Mouse (Mus musculus) heart, embryonic 13.5 days (tissue): ENCODE measurements around the gene Syn3. TPM values are rescaled to one million over a fixed set of nuclear protein-coding genes. Genes with fewer than 3 reads are reported as not detected.
A peak's percentile ranks its signal among the peaks of the same experiment; 100 is the strongest.

Experiments
- ATAC-seq: fragments of 200-750 bp; cut with Nextera tagmentation; 2 replicates; pipeline ENCODE4 v1.8.0; 2017; ENCODE audit warnings: moderate TSS enrichment; ENCODE audit not compliant: insufficient number of reproducible peaks, low FRiP score, low TSS enrichment; ENCODE audit errors: extremely low read depth
- H3K27ac ChIP-seq: fragments of 300-500 bp; sonication (generic); replicated peaks from 2 replicates; pipeline ENCODE4 v1.5.1; 2015; ENCODE audit warnings: moderate library complexity, mild to moderate bottlenecking, inconsistent platforms
- H3K27me3 ChIP-seq: fragments of 300-500 bp; sonication (generic); replicated peaks from 2 replicates; pipeline ENCODE4 v1.6.1; 2015; ENCODE audit warnings: mild to moderate bottlenecking, inconsistent platforms
- H3K36me3 ChIP-seq: fragments of 300-500 bp; sonication (generic); 2 replicates; pipeline ENCODE4 v1.6.1; 2015; ENCODE audit warnings: mild to moderate bottlenecking, inconsistent platforms
- H3K4me1 ChIP-seq: fragments of 300-500 bp; sonication (generic); 2 replicates; pipeline ENCODE4 v1.6.1; 2015; ENCODE audit warnings: inconsistent platforms
- H3K4me2 ChIP-seq: fragments of 300-500 bp; sonication (generic); 2 replicates; pipeline ENCODE4 v1.6.1; 2015; ENCODE audit warnings: inconsistent platforms, mild to moderate bottlenecking, moderate library complexity
- H3K4me3 ChIP-seq: fragments of 300-500 bp; sonication (generic); 2 replicates; pipeline ENCODE4 v1.5.1; 2015; ENCODE audit warnings: moderate library complexity, mild to moderate bottlenecking, inconsistent platforms
- H3K9ac ChIP-seq: fragments of 300-500 bp; sonication (generic); 2 replicates; pipeline ENCODE4 v1.6.1; 2015; ENCODE audit warnings: inconsistent platforms, mild to moderate bottlenecking, moderate library complexity
- H3K9me3 ChIP-seq: fragments of 300-500 bp; sonication (generic); 2 replicates; pipeline ENCODE4 v1.6.1; 2016; ENCODE audit warnings: inconsistent platforms
- WGBS: fragments of 180-500 bp; shearing (Covaris S2); methylation state at CpG from one replicate; pipeline ENCODE4 v1.1.7; 2015; ENCODE audit warnings: mixed read lengths; 5-methylcytosine and 5-hydroxymethylcytosine counted together
- polyA plus RNA-seq: library from polyadenylated mRNA; unstranded; fragments of >200 nt; fragmentation: Nextera tagmentation; extraction: Ambion mirVana; gene quantifications from 2 replicates; pipeline ENCODE4 v1.2.1, GENCODE M21; 2015

The Syn3 gene
- polyA plus RNA-seq, 1 experiment from 2014 or later: 1.5 TPM

DNA sequence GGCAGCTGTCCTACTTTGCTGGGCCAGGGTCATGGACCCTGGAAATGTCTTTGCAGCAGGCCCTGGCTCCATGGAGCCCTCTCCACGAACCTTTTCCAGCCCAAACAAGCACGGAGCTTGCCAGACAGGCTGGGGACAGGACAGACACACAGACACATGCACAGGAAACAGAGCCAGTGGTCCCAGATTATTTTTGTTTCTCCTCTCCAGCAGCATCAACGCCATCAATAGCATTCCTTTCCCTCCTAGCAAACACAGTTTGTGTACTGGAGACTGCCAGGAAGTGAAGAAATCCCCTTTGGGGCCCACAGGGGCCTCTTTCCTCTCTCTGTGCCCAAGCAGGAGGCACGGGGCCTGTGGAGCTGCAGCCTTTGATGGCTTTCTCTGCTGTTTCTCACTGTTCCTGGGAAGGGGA is 331.8 kb downstream of the Syn3 start:
- Histone ChIP-seq H3K4me2 (no peak overlapping the region), H3K36me3 (no peaks in the 10 kb centered on the region), H3K4me3 (no peak overlapping the region), H3K4me1 (peaks cover 18% of the 10 kb centered on the region), H3K27me3 (no peaks in the 10 kb centered on the region), H3K27ac (peak overlapping the region; percentile 63), H3K9ac (peak overlapping the region; percentile 58), H3K9me3 (no peaks in the 10 kb centered on the region)
- no peak; the same call in 1 of the 2 replicates for ATAC-seq
- 7% methylated on average over 4 of the region's 4 CpGs for WGBS

DNA sequence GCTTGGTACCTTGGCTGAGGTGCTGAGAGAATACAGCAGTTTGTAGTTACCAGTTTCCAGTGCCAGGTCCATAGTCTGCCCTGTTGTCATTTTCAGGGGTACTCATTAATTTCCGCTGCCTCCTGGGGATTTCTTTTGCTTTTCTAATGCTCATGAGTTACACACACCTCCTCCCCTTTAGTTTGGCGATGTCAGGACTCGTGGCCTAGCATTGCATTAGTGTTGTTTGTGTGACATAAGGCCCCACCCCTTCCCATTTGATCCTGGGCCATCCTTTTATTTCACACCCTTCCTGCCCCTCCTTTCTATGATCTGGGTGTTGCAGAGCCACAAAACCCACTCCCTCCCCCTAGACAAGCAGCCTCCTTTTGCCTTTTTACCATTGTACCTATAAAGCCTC is 334.6 kb downstream of the Syn3 start:
- no peak overlapping the region for H3K27ac ChIP-seq
- H3K9me3 ChIP-seq: no peaks in the 10 kb centered on the region
- H3K4me1 ChIP-seq: peaks cover 26% of the 10 kb centered on the region
- no peak for ATAC-seq
- H3K36me3 ChIP-seq: no peaks in the 10 kb centered on the region
- no peak overlapping the region for H3K4me3 ChIP-seq
- WGBS: 68% methylated on average over 3 of the region's 3 CpGs
- H3K27me3 ChIP-seq: 0 out of 2 replicates have a peak, but pooled peaks cover 4% of the 10 kb centered on the region
- no peak overlapping the region for H3K9ac ChIP-seq
- H3K4me2 ChIP-seq: no peak overlapping the region

- no peak overlapping the region for H3K9ac ChIP-seq
- H3K4me3 ChIP-seq: no peak overlapping the region
- no peak overlapping the region for H3K27ac ChIP-seq
- 0 out of 2 replicates have a peak overlapping the region, but pooled peaks have one; percentile 17 for H3K4me2 ChIP-seq
- WGBS: 20% methylated on average over 6 of the region's 6 CpGs
- H3K9me3 ChIP-seq: no peaks in the 10 kb centered on the region
- peaks cover 20% of the 10 kb centered on the region for H3K4me1 ChIP-seq
- 0 out of 2 replicates have a peak, but pooled peaks cover 6% of the 10 kb centered on the region for H3K27me3 ChIP-seq
- H3K36me3 ChIP-seq: no peaks in the 10 kb centered on the region
- peak; percentile 43; the same call in 1 of the 2 replicates for ATAC-seq
Observed at GRCm38 (mm10) chr10:86161783-86162271, 336.9 kb downstream of the Syn3 start.

- H3K9me3 ChIP-seq: no peaks in the 10 kb centered on the region
- WGBS: 74% methylated on average over 8 of the region's 8 CpGs
Observed at GRCm38 (mm10) chr10:86158198-86158899, 340.3 kb downstream of the Syn3 start.

GRCm38 (mm10) chr10:86155344-86155743 is 343.4 kb downstream of the Syn3 start:
- peaks cover 10% of the 10 kb centered on the region for H3K4me1 ChIP-seq
- 0 out of 2 replicates have a peak, but pooled peaks cover 10% of the 10 kb centered on the region for H3K27me3 ChIP-seq
- no peak overlapping the region for H3K27ac ChIP-seq
- no peak overlapping the region for H3K4me3 ChIP-seq
- 55% methylated on average over 3 of the region's 3 CpGs for WGBS
- H3K4me2 ChIP-seq: no peak overlapping the region
- no peaks in the 10 kb centered on the region for H3K9me3 ChIP-seq
- ATAC-seq: no peak
- H3K9ac ChIP-seq: no peak overlapping the region
- H3K36me3 ChIP-seq: no peaks in the 10 kb centered on the region

More at GRCm38 (mm10) chr10:86158198-86158899, 340.3 kb downstream of the Syn3 start:
- Histone ChIP-seq H3K4me3 (no peak overlapping the region), H3K36me3 (no peaks in the 10 kb centered on the region), H3K9ac (peak overlapping the region; percentile 28; the same call in 1 of the 2 replicates), H3K27ac (0 out of 2 replicates have a peak overlapping the region, but pooled peaks have one; percentile 20), H3K27me3 (0 out of 2 replicates have a peak, but pooled peaks cover 10% of the 10 kb centered on the region), H3K4me2 (no peak overlapping the region), H3K4me1 (peaks cover 17% of the 10 kb centered on the region)
- no peak for ATAC-seq

DNA sequence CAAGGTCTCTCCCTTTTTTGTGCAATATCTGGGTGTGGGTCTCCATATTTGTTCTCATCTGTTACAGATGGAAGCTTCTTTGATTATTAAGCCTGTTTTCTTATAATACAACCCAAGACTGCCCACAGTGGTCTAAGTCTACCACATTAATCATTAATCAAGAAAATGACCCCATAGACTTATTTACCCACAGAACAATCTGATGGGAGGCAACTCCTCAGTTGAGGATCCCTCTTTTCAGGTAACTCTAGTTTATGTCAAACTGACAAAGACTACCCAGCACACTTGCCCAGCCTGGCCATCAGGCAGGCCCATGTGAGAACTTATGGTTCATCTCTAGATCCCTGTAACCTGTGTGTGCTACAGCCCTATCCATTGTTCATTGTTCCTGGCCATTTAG is 345.5 kb downstream of the Syn3 start:
- Histone ChIP-seq H3K9me3 (no peaks in the 10 kb centered on the region), H3K4me1 (peaks cover 7% of the 10 kb centered on the region), H3K27me3 (0 out of 2 replicates have a peak, but pooled peaks cover 6% of the 10 kb centered on the region), H3K36me3 (no peaks in the 10 kb centered on the region), H3K9ac (no peak overlapping the region), H3K4me3 (no peak overlapping the region), H3K27ac (no peak overlapping the region), H3K4me2 (no peak overlapping the region)
- ATAC-seq: no peak

DNA sequence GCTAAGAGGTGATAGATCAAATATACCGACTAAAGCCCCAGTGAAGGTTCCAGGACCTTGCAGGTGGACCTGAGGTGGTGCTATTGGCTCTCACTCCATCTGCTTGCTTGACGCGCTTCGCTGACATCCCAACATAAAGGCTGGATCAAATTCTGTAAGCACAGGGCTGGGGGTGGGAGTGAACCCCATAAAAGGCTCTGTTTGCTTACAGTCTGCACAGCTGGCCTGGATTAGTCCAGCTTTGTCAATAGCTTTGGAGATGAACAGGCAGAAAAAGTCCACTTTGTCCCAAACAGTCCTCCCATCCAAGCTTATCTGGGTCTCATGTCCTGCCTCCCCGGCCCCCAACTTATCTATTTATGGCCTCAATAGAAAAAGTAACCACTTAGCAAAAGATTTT is 347.3 kb downstream of the Syn3 start:
- H3K4me2 ChIP-seq: no peak overlapping the region
- H3K27ac ChIP-seq: no peak overlapping the region
- H3K4me3 ChIP-seq: no peak overlapping the region
- no peak overlapping the region for H3K9ac ChIP-seq
- peaks cover 7% of the 10 kb centered on the region for H3K4me1 ChIP-seq
- WGBS: 53% methylated on average over 5 of the region's 5 CpGs
- H3K9me3 ChIP-seq: no peaks in the 10 kb centered on the region
- H3K27me3 ChIP-seq: 0 out of 2 replicates have a peak, but pooled peaks cover 4% of the 10 kb centered on the region
- ATAC-seq: no peak
- H3K36me3 ChIP-seq: no peaks in the 10 kb centered on the region

GRCm38 (mm10) chr10:86150076-86150475 is 348.6 kb downstream of the Syn3 start:
- Histone ChIP-seq H3K4me2 (no peak overlapping the region), H3K4me3 (no peak overlapping the region), H3K9me3 (no peaks in the 10 kb centered on the region), H3K27me3 (0 out of 2 replicates have a peak, but pooled peaks cover 4% of the 10 kb centered on the region), H3K4me1 (peaks cover 7% of the 10 kb centered on the region), H3K9ac (no peak overlapping the region), H3K27ac (no peak overlapping the region), H3K36me3 (no peaks in the 10 kb centered on the region)
- no peak for ATAC-seq
- WGBS: 68% methylated on average over 1 of the region's 1 CpGs

GRCm38 (mm10) chr10:86149029-86149818 is 349.5 kb downstream of the Syn3 start:
- Histone ChIP-seq H3K9ac (no peak overlapping the region), H3K27me3 (0 out of 2 replicates have a peak, but pooled peaks cover 4% of the 10 kb centered on the region), H3K27ac (no peak overlapping the region), H3K4me1 (peaks cover 7% of the 10 kb centered on the region), H3K9me3 (no peaks in the 10 kb centered on the region), H3K36me3 (no peaks in the 10 kb centered on the region), H3K4me2 (no peak overlapping the region), H3K4me3 (no peak overlapping the region)
- ATAC-seq: no peak
- WGBS: 70% methylated on average over 3 of the region's 3 CpGs

DNA sequence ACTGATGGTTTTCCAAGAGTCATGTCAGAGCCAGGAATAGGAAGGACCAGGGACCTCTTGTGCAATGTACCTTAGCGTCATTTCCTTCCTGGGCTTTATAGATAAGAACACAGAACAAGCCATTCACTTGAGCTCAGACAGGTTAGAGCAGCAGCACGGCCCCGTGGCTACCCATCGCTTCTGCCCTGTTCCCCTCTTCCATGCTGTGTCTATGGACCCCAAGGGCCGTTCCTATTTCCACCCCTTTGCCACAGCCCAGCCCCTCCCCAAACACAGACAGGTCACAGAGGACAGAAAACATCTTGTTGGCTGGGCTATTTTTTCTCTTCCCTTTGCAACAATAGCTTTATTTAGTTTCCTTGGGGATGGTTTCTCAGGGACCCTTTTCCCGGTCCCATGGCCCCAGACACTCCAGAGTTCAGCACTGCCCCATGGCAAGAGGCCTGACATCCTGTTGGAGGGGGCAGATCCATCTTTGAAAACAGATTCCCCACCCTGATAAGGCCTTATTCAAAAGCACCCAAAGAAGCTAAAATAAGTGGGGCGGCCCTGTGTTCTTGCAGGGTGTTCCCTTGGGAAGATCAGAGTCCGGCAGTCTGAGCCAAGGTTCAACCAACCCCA is 359.5 kb downstream of the Syn3 start:
- H3K9ac ChIP-seq: no peak overlapping the region
- peaks cover 8% of the 10 kb centered on the region; the same call in 1 of the 2 replicates for H3K27me3 ChIP-seq
- ATAC-seq: no peak
- H3K27ac ChIP-seq: peak overlapping the region; percentile 13; the same call in 1 of the 2 replicates
- H3K9me3 ChIP-seq: no peaks in the 10 kb centered on the region
- H3K4me2 ChIP-seq: no peak overlapping the region
- WGBS: 55% methylated on average over 8 of the region's 8 CpGs
- H3K4me3 ChIP-seq: no peak overlapping the region
- no peaks in the 10 kb centered on the region for H3K36me3 ChIP-seq
- peaks cover 16% of the 10 kb centered on the region for H3K4me1 ChIP-seq
